Mouse (Mus musculus): ENCODE data around the gene Amacr.
A peak's percentile ranks its signal among the peaks of the same experiment; 100 is the strongest.
"Not testable (repeated sequence)": the region's sequence is repeated elsewhere in the genome, so short reads cannot be mapped to it uniquely, and the experiment has no call there.

The Amacr gene

DNA sequence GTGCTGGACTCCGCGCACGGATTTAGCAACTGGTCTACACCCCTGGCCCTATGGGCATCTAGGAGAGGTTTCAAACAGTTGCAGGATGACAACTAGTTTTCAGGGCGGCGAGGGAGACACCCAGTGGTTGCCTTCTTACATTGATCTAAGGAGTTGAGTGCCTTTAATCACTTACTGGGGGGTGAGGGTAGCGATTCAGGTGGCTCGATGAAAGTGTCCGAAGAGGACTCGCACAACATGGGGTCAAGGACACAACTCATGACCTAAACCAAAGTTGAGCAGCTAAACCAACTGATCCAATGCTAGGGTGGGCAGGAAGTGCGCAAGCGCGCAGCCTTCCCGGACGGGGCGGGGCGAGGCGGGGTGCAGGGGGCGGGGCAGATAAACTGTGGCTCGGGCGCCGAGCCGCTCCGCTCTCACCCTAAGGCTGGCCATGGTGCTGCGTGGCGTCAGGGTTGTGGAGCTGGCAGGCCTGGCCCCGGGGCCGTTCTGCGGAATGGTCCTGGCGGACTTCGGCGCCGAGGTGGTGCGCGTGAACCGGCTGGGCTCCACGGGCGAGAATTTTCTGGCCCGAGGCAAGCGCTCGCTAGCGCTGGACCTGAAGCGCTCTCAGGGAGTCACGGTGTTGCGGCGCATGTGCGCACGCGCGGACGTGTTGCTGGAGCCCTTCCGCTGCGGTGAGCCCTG is at the start of gene Amacr:
Gene Amacr (plus strand): TSS at position 380 of the 687 bp plus-strand sequence.
- DNase-seq = peak; percentile 88

DNA sequence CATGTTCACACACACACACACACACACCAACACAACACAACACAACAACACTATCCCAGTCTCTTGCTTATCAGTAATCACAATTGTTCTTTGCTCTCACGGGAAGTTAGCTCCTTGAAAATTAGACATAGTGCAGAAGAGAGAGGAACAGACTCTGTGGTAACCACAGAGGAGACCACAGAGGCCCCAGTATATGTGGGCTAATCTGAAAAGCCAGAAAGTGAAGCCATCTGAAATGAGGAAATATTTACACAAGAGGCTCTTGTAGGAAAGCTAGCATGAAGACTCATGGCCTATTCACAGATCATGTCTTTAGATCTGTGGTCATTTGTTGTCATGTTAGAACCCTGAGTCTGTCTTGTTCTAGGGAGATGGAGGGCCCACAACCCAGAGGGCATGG is 47.6 kb upstream of the Amacr start:
- no peak for DNase-seq

DNA sequence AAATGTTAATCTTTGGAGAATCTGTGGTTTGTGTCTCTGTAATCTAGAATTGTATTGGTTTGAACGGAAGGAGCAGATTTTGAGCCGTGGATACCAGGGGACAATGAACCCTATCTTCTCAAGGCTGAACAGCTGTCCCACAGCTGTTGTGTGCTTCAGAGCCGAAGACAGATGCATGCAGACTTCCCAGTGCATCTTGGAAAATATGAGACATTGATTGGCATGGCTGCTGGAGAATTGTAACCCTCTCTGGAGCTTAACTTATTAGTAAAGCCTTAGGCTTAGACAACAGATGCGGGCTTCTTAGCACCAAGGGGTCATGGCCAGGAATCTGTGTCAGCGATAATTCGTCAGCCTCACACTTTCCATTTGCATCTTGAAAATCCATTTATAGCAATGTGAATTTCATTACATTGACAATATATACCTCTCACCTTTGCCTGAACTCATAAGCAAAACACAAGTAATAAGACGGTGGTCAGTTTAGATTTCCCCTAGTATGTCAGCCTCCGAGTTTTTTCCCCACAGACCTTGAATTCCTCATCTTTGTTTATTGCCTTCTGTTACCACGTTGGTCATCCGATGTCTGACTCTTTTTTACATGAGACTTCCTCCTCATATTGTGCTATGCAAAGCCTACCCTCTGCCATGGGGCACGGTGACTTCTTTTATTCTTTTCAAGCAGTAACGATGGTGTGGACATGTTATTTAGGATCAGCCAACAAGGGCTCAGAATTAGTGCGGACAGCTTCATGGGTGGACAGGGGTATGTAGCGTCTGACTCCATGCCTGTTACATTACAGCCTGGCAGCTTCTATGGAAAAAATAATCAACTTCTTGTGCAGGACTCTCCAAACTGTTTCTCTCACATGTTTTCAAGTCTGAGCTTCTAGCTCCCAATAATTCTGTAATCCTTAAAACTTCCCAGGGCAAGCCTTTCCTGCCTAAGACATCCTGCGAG is 41.1 kb upstream of the Amacr start:
- DNase-seq = no peak

DNA sequence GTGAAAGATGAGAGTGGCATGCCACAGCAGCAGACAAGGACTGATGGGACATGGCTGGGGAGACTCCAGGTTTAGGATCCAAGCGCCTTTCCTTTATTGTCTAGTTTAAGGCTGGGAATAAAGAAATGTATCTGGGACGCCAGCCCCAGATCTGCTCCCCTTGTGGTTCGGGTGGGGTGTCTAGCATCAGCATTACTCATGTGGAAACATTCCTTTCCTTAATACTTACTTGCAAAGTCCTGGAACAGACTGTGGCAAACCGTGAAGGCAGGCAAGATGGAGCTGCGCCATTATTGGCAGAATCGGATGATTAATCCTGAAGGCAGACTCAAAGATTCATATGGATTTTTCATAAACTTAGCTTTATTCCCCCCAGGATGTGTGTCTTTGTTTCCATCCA is 39.7 kb upstream of the Amacr start:
- no peak for DNase-seq

DNA sequence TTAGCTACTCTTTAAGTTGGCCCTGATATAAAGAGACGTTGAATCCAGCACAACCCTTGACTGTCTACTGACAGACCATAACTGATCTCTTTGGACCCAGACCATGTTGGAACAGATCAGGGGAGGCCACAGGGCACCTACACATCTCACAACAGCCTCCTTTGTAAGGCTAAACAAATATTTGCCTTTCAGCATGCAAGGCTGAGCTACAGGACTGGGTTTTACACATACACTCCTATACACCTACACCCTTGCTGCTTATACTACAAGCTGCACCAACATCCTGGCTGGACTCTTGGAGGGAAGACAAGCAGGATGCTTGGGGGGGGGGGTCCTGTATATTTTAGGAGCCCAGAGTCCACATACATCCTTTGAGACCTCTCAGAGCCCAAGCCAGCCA is 33.7 kb upstream of the Amacr start:
- DNase-seq = no peak

DNA sequence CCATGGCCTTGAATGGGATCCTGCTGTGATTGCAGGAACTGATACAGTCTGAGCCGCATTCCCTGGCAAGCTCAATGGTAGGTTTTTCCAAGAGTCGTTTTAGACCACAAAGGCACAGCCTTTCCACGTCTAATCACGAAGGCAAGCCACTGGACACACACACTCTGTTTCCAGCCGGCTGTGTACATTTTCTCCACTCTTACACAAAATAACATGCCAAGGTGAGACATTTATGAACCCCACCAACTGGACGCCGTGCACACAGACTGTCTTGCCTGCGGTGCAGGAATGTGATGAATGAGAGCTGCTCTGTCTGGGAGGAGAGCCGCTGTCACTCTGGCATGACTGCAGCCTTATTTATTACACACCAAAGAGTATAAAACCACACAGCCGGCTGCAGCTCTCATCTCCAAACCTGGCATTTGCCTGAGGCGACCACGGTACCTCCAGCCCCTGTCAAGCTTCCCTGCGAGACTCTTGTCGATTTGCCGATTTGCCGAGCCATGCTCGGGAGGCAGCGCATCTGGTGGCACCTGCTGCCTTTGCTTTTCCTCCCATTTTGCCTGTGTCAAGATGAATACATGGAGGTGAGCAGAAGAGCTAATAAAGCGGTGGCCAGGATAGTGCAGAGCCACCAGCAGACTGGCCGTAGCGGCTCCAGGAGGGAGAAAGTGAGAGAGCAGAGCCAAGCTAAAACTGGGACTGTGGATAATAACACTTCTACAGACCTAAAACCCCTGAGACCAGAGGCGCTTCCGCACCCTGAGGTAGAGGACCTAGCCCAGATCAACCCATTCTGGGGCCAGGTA is 29.4 kb upstream of the Amacr start, which contains the start of gene C1qtnf3:
Gene C1qtnf3 (plus strand): TSS at position 382 of the 809 bp plus-strand sequence.
- DNase-seq = no peak

DNA sequence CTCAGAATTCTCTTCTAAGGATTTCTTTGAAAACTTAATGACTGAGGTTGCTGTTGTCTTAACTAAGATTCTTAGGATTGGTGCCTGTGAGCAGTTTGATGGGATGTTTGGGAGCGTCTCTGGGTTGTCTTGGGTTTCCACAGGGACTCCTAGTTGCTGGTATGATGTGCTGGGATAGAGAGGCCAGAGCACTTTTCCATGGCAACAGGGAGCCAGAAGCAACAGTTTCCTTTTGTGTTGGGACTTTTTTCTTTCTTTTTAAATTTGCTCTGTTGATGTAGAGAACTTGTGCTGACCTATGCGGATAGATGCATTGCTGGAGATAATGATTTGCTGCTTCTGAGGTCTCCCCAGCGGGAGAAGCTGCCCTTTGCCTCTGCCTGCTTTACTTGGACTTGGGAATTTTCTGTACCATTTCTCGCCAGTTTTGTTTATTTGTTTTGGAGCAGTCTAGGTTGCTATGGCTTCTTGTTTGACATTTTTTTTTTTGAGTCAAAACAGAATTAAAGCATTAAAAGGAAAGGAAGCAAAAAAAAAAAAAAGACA is 28.7 kb upstream of the Amacr start:
- no peak for DNase-seq

DNA sequence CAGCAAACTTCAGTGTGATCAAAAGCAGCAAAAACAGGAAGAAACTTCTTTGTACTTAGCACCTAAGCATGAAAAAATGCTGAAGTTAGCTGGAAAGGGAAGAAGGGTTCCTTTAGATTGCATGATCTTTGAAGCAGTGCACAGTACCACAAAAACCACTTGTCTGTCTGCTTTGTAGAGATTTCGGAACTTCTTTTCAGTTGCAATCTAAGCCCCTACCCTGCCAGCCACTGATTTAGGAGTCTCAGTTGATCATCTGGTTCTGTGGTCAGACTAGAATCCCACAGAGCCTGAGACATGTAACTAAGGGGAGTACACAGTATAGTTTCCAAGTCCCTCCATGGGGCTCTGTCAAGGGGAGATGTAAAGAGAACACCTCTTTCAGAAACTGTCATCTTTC is 28.1 kb upstream of the Amacr start:
- no peak for DNase-seq

DNA sequence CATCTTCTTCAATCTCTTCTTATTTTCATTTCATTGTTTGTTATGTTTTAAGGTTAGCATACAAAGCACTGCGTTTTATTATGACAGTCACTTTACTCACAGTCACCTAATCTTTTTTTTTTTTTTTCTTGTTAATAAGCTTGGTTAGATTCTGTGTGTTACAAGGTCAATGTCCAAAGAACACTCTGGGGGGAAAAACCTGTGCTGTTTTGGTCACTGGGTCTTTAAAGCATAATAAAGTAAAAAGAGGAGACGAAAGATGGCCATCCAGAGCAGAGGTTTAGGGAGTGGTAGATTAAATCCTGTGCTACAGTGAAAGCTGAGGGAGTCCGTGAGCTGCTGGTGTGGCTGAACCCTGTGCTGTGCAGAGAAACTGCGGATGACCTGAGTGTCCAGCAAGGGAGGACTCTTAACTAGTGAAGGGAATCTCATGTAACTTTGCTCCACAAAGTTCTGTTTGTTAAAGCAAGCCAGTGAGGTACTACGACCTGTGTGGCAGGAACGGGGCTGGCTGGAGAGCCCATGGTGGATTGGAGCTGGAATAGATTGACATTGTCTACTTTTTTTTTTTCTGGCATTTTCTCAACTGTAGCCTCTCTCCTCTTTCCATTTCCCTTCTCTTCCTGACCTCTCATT is 27.1 kb upstream of the Amacr start:
- no peak for DNase-seq

DNA sequence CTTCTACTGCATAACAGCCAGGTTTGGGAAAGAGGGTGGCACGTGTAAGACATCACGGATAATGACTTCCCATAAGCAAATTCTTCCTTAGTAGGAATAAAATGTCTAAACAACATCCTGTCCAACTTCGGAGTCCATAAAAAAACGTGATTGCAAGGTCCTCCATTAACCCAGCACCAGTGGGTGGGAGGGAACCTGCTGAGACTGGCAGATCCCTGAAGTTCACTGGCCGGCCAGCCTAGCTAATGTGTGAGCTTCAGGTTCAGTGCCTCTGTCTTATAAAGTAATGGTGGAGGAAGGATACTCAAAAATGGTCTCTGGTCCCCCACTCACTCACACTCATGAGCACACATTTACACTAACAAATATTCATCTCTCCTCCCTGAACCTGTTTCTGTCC is 26.4 kb upstream of the Amacr start:
- DNase-seq = no peak

DNA sequence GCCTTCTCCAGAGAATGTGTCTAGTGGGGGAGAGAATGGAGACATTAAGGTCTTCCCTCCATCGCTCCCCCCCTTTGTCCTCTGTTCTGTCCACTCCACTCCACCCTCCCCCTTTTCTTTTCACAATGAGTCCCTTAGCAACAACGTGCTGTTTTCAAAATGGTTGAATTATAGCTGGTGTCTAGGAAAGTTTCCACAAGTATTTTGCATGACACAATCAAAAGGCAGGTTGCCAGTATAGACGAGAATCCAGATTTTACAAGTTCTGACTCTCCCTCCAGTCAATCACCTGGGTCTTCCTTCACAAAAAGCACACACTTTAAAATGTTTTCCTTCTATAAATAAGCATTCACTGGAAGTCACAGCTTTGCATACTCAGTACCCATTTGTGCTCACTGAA is 24.9 kb upstream of the Amacr start:
- DNase-seq = no peak

DNA sequence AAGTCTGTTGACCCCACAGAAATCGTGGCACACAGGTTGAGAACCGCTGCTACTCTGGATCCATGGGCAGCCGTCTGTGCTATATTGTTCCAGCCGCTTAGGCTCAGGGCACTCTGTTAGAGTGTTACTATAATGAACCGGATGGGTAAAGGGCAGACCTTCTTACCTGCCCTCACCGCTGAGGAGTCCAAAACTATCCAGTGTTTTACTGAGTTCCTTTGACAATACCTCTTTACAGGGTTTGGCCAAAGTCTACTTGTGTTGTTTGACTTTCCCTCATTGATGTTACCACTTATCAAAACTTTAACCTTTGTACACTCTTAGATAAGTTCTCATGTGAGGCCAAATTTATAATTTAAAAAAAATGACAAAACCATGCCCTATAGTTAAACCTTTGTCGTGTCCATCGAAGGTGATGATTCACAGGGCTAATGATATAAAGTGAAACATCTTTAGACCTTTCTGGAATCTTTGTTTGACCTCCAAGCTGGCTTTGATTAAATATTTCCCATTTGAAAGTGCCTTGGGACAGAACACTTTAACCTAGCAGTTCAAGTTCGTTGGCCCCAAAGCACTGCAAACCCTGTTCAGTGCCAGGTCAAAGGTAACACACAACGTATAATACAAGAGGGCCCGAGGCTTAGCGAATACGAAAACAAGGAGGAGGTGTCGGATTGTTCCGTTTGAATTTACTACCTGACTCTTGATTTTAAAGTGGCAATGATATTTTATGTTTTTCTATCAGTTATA is 22.1 kb upstream of the Amacr start:
- DNase-seq = no peak

DNA sequence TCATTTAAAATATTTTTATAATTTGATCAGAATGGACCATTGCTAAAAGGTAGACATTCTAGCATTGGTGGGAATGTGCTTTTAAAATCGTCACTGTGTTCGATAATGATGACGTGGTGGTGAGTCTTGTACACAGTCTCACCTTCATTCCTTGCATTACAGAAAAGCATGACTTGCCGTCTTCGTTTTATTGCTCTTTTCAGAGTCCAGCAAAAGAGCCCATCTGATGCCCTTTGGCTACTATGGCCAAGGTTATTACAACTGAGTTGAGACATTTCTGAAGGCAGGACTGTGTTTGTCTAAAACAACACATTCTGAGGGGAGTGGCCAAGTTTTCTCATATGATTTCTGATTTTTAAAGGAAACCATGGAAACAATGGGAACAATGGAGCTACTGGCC is 21.3 kb upstream of the Amacr start:
- DNase-seq = no peak

DNA sequence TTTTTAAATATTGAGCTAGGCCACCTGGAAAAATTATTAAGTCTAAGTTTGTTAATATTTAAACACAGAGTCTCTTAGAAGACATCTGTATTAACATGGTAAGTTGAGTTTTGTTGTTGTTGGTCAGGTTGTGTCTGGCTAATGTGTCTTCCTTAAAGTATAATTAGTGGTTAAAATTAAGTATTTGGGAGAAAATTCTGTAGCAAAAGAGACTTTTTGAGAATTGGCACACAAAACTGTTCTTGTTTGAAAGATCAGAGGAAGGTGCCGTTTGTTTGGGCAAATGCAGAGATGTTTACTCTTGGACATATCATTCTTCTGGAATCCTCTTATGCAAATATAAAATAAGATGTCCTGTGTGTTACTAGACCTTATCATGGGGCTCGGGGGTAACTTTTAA is 19.0 kb upstream of the Amacr start:
- no peak for DNase-seq

DNA sequence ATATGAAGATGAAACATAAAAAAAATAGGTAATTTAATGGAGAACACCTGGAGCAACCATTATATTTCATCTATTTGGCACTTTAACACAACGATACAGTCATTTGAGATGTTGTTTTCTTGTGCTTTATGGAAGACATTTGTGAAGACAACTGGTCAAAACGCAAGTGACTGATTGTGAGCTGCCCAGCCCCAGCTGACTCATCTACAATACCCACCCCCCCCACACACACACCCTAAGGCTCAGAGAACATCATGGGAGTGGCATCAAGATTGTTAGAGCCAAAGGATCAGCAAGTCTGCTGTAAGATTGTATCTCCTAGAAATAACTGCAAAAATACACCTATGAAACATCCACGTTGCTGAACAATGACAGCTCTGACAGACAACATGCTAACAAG is 12.1 kb upstream of the Amacr start:
- DNase-seq = no peak

DNA sequence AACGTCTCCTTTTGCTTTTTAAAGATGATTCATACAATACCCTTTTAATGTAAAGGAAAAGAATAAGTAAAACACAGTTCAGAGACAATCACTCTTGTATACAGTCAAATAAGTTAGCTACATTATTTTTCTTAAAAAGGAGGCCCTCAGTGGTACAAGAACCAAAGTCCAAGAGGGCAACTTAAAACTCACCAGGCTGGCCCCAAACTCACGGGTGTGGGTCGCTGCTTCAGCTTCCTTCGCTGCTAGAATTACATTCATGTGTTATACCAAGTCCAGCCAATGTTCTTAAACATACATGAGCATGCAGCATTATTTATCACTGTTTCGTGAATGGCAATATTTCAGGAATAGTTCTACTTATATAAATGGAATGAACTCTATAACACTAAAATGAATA is 10.8 kb upstream of the Amacr start:
- no peak for DNase-seq

DNA sequence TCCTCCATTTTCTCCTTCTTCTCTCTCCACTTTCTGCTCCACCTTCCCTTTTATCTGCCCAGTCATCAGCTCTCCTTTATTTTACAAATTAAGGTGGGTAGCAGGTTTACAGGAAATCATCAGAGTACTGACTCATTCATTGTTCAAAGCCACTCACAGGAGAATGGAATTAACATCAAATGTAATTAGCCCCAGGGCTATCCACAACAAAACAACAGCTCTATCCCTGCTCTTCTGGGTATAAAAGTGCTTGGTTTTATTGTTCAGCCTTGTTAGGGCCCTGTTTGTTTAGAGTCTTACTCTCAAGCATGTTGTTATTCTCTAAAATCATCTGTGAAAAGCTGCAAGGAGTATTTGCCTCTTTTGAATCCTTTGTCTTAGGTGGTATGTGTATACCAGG is 4.4 kb upstream of the Amacr start:
- no peak for DNase-seq

DNA sequence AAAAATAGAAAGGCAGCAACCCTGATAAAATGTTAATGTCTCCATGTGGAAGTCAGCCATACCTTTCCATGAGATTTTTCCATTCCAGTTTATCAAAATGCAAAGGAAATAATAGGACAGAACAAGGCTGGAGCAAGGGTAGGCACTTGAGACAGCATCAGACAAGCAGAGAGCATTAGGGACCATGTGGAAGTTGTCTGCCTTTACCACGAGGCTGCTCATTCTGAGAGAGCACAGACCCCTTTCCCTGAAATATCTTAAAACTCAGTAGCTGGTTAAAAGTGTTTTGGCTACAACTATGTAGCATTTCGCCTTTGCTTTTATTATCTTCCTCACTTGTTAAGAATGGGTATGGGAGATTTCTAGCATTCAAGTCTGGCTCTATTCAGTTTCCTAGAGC is 844 bp upstream of the Amacr start:
- DNase-seq = no peak

DNA sequence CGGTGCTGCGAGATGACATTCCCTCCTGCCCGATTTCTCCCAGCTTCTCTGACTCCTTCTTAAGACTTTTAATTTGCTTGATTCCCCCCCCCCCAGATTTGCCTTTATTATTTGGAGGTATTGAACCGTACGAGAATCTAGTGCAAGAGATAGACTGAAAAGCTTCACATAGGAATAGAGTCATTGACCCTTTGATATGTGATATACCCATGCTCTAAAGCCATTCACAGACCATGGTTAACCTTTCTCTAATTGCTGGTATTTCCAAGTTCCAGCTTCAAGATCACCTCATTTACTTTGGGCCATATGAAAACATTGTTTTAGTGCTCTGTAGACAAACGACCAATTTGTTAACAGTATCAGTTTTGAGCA is 494 bp downstream of the Amacr start:
- no peak for DNase-seq

DNA sequence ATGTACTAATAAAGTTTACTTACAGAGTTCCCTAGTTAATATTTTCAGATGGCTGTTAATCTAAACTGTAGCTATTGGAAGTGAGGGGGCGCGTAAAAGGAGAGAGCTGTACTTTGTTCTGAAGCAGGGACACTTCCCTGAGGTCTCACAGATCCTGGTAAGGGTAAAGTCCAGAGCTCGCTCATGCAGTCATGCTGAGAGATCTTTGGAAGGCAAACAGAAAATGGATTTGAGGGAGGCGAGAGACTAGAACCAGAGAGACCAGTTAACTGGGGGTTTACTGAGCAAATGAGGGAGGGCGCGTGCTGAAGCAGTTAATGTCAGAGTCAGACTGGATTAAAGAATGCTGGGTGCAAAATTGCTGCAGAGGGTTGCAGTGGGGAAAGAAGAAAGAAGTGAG is 4.2 kb downstream of the Amacr start:
- no peak for DNase-seq

DNA sequence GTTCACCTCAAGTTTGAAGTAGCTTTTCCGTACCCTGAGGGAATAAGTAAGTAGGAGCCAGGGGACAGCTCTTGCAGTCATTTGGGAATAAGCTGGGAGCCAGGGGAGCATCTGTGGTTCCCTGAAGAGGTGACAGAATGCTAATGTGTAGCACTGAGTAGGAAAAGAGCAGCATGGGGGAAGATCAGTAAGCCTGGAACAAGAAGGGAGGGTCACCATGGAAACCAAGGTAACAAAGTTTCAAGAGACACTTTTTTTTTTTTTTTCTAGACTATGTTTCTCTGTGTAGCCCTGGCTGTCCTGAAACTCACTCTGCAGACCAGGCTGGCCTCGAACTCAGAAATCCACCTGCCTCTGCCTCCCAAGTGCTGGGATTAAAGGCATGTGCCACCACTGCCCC is 4.9 kb downstream of the Amacr start:
- DNase-seq = not testable (repeated sequence)

DNA sequence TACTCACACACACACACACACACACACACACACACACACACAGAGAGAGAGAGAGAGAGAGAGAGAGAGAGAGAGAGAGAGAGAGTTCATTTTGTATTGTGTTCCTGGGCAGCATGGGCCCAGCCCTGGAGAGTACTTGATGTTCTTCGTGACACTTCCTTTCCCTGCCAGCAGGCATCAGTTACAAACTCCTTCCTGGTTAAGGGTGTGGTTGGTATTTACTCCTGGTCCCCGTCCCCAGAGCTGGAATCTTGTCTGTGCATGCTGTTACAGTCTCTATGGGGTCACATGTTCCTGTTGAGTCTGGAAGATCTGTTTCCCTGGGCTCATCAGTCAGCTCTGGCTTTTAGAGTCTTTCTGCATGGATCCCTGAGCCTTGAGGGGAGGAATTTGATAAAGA is 8.9 kb downstream of the Amacr start:
- no peak for DNase-seq
